Mouse (Mus musculus): ENCODE results near the gene Auh. TPM values are rescaled to one million over a fixed set of nuclear protein-coding genes. Genes with fewer than 3 reads are reported as not detected.

Gene Auh
- polyA plus RNA-seq, 1 experiment from 2014 or later: 46.8 TPM

GRCm38 (mm10) chr13:52847071-52847470, 82.4 kb downstream of the Auh start:
- WGBS: 87% methylated on average over 17 of the region's 17 CpGs
- H3K27ac ChIP-seq: no peak overlapping the region
- H3K4me2 ChIP-seq (replicated peaks): no peak overlapping the region
- no peak overlapping the region for H3K4me3 ChIP-seq (replicated peaks)
- H3K27me3 ChIP-seq (replicated peaks): no peaks in the 10 kb centered on the region
- H3K9ac ChIP-seq: no peak overlapping the region
- no peaks in the 10 kb centered on the region for H3K9me3 ChIP-seq
- no peak for ATAC-seq
- H3K4me1 ChIP-seq (replicated peaks): peaks cover 20% of the 10 kb centered on the region
- H3K36me3 ChIP-seq: no peaks in the 10 kb centered on the region

- H3K36me3 ChIP-seq: no peaks in the 10 kb centered on the region
- ATAC-seq: no peak
- H3K4me2 ChIP-seq (replicated peaks): no peak overlapping the region
- H3K27ac ChIP-seq: no peak overlapping the region
- 87% methylated on average over 4 of the region's 4 CpGs for WGBS
- peaks cover 20% of the 10 kb centered on the region for H3K4me1 ChIP-seq (replicated peaks)
- H3K9ac ChIP-seq: no peak overlapping the region
- H3K27me3 ChIP-seq (replicated peaks): no peaks in the 10 kb centered on the region
- no peaks in the 10 kb centered on the region for H3K9me3 ChIP-seq
- no peak overlapping the region for H3K4me3 ChIP-seq (replicated peaks)
These were observed 83.9 kb downstream of the Auh start for GRCm38 (mm10) chr13:52845618-52846017.

GRCm38 (mm10) chr13:52843536-52844178, 85.8 kb downstream of the Auh start:
- no peak overlapping the region; the same call in 1 of the 2 replicates for H3K27ac ChIP-seq
- no peak overlapping the region for H3K4me3 ChIP-seq (replicated peaks)
- H3K4me1 ChIP-seq (replicated peaks): peaks cover 12% of the 10 kb centered on the region
- no peak overlapping the region for H3K4me2 ChIP-seq (replicated peaks)
- 0 out of 2 replicates have a peak, but pooled peaks cover 3% of the 10 kb centered on the region for H3K36me3 ChIP-seq
- H3K9me3 ChIP-seq: no peaks in the 10 kb centered on the region
- H3K27me3 ChIP-seq (replicated peaks): no peaks in the 10 kb centered on the region
- WGBS: 40% methylated on average over 10 of the region's 10 CpGs
- ATAC-seq: no peak
- no peak overlapping the region for H3K9ac ChIP-seq

- H3K27me3 ChIP-seq (replicated peaks): no peaks in the 10 kb centered on the region
- H3K36me3 ChIP-seq: peaks cover 6% of the 10 kb centered on the region; the same call in 1 of the 2 replicates
- ATAC-seq: no peak
- no peak overlapping the region for H3K9ac ChIP-seq
- no peaks in the 10 kb centered on the region for H3K9me3 ChIP-seq
- 90% methylated on average over 8 of the region's 8 CpGs for WGBS
- H3K4me3 ChIP-seq (replicated peaks): no peak overlapping the region
- H3K27ac ChIP-seq: no peak overlapping the region
- 0 out of 2 replicates have a peak, but pooled peaks cover 3% of the 10 kb centered on the region for H3K4me1 ChIP-seq (replicated peaks)
- H3K4me2 ChIP-seq (replicated peaks): no peak overlapping the region
These were observed 93.2 kb downstream of the Auh start for GRCm38 (mm10) chr13:52836231-52836630.

- no peak overlapping the region for H3K4me3 ChIP-seq (replicated peaks)
- WGBS: 79% methylated on average over 8 of the region's 8 CpGs
These were observed 94.9 kb downstream of the Auh start for GRCm38 (mm10) chr13:52834591-52834990.

GRCm38 (mm10) chr13:52833748-52834147, 95.7 kb downstream of the Auh start:
- Histone ChIP-seq H3K27me3 (replicated peaks) (no peaks in the 10 kb centered on the region), H3K9me3 (no peaks in the 10 kb centered on the region), H3K27ac (no peak overlapping the region), H3K4me2 (replicated peaks) (no peak overlapping the region), H3K4me1 (replicated peaks) (0 out of 2 replicates have a peak, but pooled peaks cover 7% of the 10 kb centered on the region), H3K9ac (no peak overlapping the region), H3K4me3 (replicated peaks) (no peak overlapping the region), H3K36me3 (peaks cover 3% of the 10 kb centered on the region; the same call in 1 of the 2 replicates)
- 86% methylated on average over 2 of the region's 2 CpGs for WGBS
- ATAC-seq: no peak

More at GRCm38 (mm10) chr13:52834591-52834990, 94.9 kb downstream of the Auh start:
- no peaks in the 10 kb centered on the region for H3K9me3 ChIP-seq
- no peaks in the 10 kb centered on the region for H3K27me3 ChIP-seq (replicated peaks)
- H3K4me2 ChIP-seq (replicated peaks): no peak overlapping the region
- H3K9ac ChIP-seq: no peak overlapping the region
- 0 out of 2 replicates have a peak, but pooled peaks cover 5% of the 10 kb centered on the region for H3K4me1 ChIP-seq (replicated peaks)
- peaks cover 6% of the 10 kb centered on the region; the same call in 1 of the 2 replicates for H3K36me3 ChIP-seq
- no peak for ATAC-seq
- H3K27ac ChIP-seq: no peak overlapping the region

GRCm38 (mm10) chr13:52833220-52833619, 96.3 kb downstream of the Auh start:
- 0 out of 2 replicates have a peak, but pooled peaks cover 7% of the 10 kb centered on the region for H3K4me1 ChIP-seq (replicated peaks)
- H3K36me3 ChIP-seq: peaks cover 3% of the 10 kb centered on the region; the same call in 1 of the 2 replicates
- WGBS: 75% methylated on average over 4 of the region's 4 CpGs
- no peak overlapping the region for H3K4me2 ChIP-seq (replicated peaks)
- no peaks in the 10 kb centered on the region for H3K27me3 ChIP-seq (replicated peaks)
- H3K4me3 ChIP-seq (replicated peaks): no peak overlapping the region
- no peak overlapping the region for H3K9ac ChIP-seq
- no peaks in the 10 kb centered on the region for H3K9me3 ChIP-seq
- no peak for ATAC-seq
- H3K27ac ChIP-seq: no peak overlapping the region

- Histone ChIP-seq H3K36me3 (peaks cover 3% of the 10 kb centered on the region; the same call in 1 of the 2 replicates), H3K9me3 (no peaks in the 10 kb centered on the region), H3K27ac (no peak overlapping the region), H3K4me1 (replicated peaks) (0 out of 2 replicates have a peak, but pooled peaks cover 7% of the 10 kb centered on the region), H3K4me3 (replicated peaks) (no peak overlapping the region), H3K9ac (no peak overlapping the region), H3K4me2 (replicated peaks) (no peak overlapping the region), H3K27me3 (replicated peaks) (no peaks in the 10 kb centered on the region)
- ATAC-seq: no peak; the same call in 1 of the 2 replicates
- 66% methylated on average over 8 of the region's 8 CpGs for WGBS
These were observed 96.9 kb downstream of the Auh start for GRCm38 (mm10) chr13:52832481-52833170.

GRCm38 (mm10) chr13:52831037-52831757, 98.3 kb downstream of the Auh start:
- peak overlapping the region; percentile 14; the same call in 1 of the 2 replicates for H3K4me2 ChIP-seq (replicated peaks)
- no peaks in the 10 kb centered on the region for H3K36me3 ChIP-seq
- ATAC-seq: peak; percentile 96
- H3K27me3 ChIP-seq (replicated peaks): no peaks in the 10 kb centered on the region
- H3K27ac ChIP-seq: peak overlapping the region; percentile 67; the same call in 1 of the 2 replicates
- 0 out of 2 replicates have a peak, but pooled peaks cover 7% of the 10 kb centered on the region for H3K4me1 ChIP-seq (replicated peaks)
- no peak overlapping the region for H3K9ac ChIP-seq
- WGBS: 74% methylated on average over 13 of the region's 13 CpGs
- H3K9me3 ChIP-seq: no peaks in the 10 kb centered on the region
- H3K4me3 ChIP-seq (replicated peaks): no peak overlapping the region

- 72% methylated on average over 12 of the region's 12 CpGs for WGBS
- Histone ChIP-seq H3K36me3 (no peaks in the 10 kb centered on the region), H3K4me3 (replicated peaks) (no peak overlapping the region), H3K9me3 (no peaks in the 10 kb centered on the region), H3K9ac (no peak overlapping the region), H3K27ac (no peak overlapping the region), H3K27me3 (replicated peaks) (no peaks in the 10 kb centered on the region), H3K4me2 (replicated peaks) (no peak overlapping the region), H3K4me1 (replicated peaks) (peaks cover 11% of the 10 kb centered on the region)
- ATAC-seq: no peak
These were observed 100.4 kb downstream of the Auh start for GRCm38 (mm10) chr13:52828946-52829523.

GRCm38 (mm10) chr13:52828217-52828616, 101.3 kb downstream of the Auh start:
- H3K4me3 ChIP-seq (replicated peaks): no peak overlapping the region
- H3K36me3 ChIP-seq: no peaks in the 10 kb centered on the region
- H3K27me3 ChIP-seq (replicated peaks): no peaks in the 10 kb centered on the region
- H3K4me2 ChIP-seq (replicated peaks): no peak overlapping the region
- peaks cover 11% of the 10 kb centered on the region for H3K4me1 ChIP-seq (replicated peaks)
- no peak overlapping the region for H3K27ac ChIP-seq
- H3K9ac ChIP-seq: no peak overlapping the region
- WGBS: 73% methylated on average over 2 of the region's 2 CpGs
- no peaks in the 10 kb centered on the region for H3K9me3 ChIP-seq
- no peak for ATAC-seq

- no peak overlapping the region for H3K27ac ChIP-seq
- H3K36me3 ChIP-seq: no peaks in the 10 kb centered on the region
- peaks cover 21% of the 10 kb centered on the region for H3K4me1 ChIP-seq (replicated peaks)
- H3K9me3 ChIP-seq: no peaks in the 10 kb centered on the region
- H3K4me3 ChIP-seq (replicated peaks): no peak overlapping the region
- no peaks in the 10 kb centered on the region for H3K27me3 ChIP-seq (replicated peaks)
- H3K4me2 ChIP-seq (replicated peaks): no peak overlapping the region
- ATAC-seq: no peak
- H3K9ac ChIP-seq: no peak overlapping the region
These were observed 102.8 kb downstream of the Auh start for GRCm38 (mm10) chr13:52826666-52827065.
